Mouse (Mus musculus): ENCODE data around the gene Olfr56.
"Not testable (repeated sequence)": the region's sequence is repeated elsewhere in the genome, so short reads cannot be mapped to it uniquely, and the experiment has no call there.

Olfr56 gene

DNA sequence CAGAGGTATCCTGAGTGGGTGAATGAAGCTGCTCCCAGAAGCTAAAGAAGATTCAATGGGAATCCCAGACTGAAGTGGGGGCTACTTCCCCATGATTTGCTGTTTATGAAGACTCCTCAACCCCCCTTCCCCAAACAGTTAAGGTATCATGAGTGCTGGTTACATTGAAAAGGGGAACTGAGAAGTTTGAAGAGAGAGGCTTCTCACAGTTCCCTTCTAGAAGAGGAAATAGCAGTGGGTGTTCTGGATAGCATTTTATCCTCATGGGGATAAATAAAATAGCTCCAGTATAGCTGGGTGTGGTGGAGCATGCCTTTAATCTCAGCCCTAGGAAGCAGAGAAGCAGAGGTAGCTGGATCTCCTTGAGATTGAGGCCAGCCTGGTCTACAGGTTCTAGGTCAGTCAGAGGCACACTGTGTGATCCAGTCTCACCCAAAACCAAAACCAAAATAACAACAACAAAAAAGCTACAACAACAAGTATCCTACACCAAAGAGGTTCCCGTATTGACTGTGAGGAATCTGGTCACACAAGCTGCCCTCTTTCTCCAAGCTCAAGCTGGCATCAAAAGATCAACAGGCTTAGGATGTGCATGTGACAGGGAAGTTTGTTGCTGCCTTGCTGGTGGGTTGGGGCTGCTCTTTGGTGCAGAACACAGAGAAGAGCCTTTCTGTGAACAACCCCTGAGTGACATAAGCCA is at the start of gene Olfr56:
Gene Olfr56 (plus strand): TSS at position 650 of the 700 bp plus-strand sequence.
- DNase-seq: not testable (repeated sequence)

GRCm38 (mm10) chr11:48933422-48933821 is 45.3 kb upstream of the Olfr56 start:
- DNase-seq: not testable (repeated sequence)

GRCm38 (mm10) chr11:48933923-48934322 is 44.8 kb upstream of the Olfr56 start:
- DNase-seq: not testable (repeated sequence)

GRCm38 (mm10) chr11:48935291-48935690 is 43.4 kb upstream of the Olfr56 start:
- DNase-seq: not testable (repeated sequence)

DNA sequence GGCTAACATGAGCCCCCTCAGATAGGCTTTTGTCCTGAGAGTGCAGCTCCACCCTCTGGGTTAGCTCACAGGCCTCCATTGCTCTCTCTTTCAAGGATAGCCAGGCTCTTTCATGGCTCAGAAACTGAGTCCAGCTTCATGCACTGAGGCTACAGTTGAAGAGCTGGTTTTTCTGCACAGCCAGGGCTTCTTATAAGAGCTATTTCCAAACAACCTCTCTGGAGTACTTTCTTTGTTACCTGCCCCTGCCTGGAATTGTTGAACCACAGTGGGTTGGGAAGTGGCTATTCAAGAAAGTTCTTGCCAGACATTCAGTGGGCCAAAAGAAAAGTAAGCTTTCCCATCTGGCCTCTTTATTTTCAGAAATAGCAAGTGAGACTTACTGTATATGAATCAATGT is 39.4 kb upstream of the Olfr56 start:
- DNase-seq: not testable (repeated sequence)

DNA sequence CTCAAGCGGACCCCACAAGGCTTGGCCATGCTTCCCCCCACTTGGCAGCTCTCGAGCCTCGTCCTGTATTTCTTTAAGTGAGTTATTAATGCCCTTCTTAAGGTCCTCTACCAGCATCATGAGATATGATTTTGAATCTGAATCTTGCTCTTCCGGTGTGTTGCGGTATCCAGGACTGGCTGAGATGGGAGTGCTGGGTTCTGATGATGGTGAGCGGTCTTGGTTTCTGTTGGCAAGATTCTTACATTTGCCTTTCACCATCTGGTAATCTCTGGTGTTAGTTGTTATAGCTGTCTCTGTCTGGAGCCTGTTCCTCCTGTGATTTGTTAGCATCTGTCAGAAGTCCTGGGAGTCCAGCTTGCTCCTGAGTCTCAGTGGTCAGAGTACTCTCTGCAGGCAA is 32.6 kb upstream of the Olfr56 start, which contains the start of gene Psme2b:
Gene Psme2b (minus strand): TSS at position 101 of the 400 bp plus-strand sequence.
- not testable (repeated sequence) for DNase-seq

GRCm38 (mm10) chr11:48974686-48975085 is 4.0 kb upstream of the Olfr56 start:
- not testable (repeated sequence) for DNase-seq

DNA sequence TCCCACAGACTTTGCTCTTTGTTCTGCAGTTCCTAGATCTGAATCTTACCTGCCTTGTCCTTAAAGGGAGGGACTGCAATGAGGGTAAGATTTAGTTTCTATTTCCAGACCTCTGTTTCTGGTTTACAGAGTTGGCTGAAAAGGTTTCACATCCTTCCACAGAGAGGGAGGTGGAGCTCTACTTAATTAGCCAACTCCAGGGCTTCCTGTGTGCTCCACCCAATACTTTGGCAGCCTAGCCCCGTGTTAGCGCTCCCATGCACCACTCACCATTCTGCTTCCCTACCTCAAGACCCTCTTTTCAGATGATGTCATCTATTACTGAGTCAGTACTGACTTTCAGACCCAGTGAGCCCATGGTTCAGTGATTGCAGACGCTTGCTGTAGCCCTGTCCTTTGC is 562 bp downstream of the Olfr56 start, which contains the start of gene 9930111J21Rik1:
Gene 9930111J21Rik1 (minus strand): TSS at position 148 of the 400 bp plus-strand sequence.
- not testable (repeated sequence) for DNase-seq

DNA sequence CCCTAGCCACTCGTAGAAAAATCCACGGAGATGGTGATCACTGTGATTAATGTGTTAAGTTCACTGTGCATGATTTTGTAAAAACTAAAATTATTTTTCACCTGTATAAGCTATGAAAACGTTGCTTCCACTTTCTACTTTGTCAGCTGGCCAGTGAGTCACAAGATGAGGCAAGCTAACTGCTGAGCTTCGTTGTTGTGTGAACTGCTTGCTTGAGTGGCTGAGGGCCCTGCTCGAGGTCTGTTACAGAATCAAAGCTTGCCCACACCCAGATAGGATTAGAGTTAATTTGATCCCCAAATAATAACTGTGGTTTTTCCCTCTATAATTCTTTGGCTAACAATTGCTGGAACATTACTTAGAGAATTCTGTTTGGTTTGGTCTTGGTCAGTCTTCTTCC is 1.4 kb downstream of the Olfr56 start:
- not testable (repeated sequence) for DNase-seq

DNA sequence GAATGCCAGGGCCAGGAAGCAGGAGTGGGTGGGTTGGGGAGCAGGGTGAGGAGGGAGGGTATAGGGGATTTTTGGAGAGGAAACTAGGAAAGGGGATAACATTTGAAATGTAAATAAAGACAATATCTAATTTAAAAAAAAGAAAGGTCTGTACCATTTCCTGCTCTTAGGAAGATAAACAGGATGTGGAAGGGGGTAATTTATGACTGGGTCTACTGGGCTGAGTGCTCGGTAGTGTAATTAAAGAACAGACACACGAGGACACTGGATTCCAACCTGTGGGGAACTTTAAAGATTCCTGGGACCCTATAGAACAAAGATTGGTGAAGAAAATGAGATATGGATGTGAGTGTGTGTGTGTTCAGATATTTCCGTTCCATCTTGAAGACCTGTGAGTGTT is 4.2 kb downstream of the Olfr56 start:
- DNase-seq: not testable (repeated sequence)

- not testable (repeated sequence) for DNase-seq
These were observed 9.5 kb downstream of the Olfr56 start for GRCm38 (mm10) chr11:48988219-48988618.

GRCm38 (mm10) chr11:48989981-48990380 is 11.3 kb downstream of the Olfr56 start:
- DNase-seq: not testable (repeated sequence)

DNA sequence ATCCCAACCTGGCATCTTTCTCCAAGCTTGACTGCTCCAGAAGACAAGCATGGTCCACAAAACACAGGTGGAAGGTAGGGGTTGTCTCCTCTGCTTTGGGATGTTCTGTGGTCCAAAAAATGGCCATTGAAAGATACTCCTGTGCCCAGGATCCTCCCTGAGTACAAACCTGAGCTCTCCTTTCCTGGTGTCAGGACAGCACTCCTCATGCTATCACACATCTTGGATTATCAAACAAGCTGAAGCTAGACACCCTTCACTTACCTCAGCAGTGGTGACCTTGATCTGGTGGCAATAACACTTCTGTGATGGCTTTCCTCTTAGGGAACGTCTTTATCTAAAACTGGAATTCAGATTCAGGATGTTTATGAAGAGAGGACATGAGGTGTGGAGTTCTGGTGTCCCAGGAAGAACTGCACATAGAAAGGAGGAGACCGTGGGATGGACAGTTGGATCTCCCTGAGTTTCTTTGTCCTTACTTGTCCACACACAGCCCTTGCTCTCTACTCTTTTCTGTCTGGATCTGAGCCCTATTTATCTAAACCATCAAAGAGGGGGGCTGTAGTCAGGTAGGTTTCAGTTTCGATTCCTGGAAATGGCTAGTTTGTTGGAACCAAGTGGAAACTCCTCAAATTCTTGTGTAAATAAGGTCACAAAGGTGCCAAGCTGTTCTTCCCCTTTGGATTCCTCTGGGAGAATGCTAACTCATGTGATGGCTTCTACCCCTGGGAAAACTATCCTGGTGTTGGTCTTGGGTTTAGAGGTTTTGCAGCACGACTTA is 13.2 kb downstream of the Olfr56 start, which contains the start of gene Gm12185:
Gene Gm12185 (minus strand): TSS at position 487 of the 781 bp plus-strand sequence.
- peak; percentile 23 for DNase-seq

- not testable (repeated sequence) for DNase-seq
These were observed 14.6 kb downstream of the Olfr56 start for GRCm38 (mm10) chr11:48993296-48993695.

GRCm38 (mm10) chr11:48994018-48994417 is 15.3 kb downstream of the Olfr56 start, which contains the start of gene Tgtp1:
Gene Tgtp1, minus strand, starts transcription at chr11:48994172.
- DNase-seq: peak; percentile 19

DNA sequence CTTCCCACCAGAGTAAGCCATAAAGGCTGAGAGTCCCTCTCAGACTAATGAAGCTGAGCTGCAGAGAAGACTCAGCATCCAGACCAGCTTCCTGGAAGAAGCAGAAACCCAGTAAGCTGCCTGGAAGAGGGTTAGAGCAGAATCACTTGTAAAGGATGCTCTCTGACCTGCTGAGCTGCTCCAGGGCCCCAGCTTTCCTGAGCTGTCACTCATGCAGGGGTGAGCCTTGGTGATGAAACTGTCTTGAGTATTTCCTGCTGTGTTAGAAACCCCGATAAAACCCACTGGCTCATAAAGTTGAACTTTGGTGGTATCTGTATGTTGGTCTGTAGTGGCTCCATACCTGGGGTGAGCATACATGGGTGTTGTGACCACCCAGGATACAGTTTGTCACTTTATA is 21.7 kb downstream of the Olfr56 start:
- DNase-seq: not testable (repeated sequence)

- not testable (repeated sequence) for DNase-seq
These were observed 27.6 kb downstream of the Olfr56 start for GRCm38 (mm10) chr11:49006317-49006716.

GRCm38 (mm10) chr11:49006785-49007184 is 28.1 kb downstream of the Olfr56 start:
- not testable (repeated sequence) for DNase-seq

DNA sequence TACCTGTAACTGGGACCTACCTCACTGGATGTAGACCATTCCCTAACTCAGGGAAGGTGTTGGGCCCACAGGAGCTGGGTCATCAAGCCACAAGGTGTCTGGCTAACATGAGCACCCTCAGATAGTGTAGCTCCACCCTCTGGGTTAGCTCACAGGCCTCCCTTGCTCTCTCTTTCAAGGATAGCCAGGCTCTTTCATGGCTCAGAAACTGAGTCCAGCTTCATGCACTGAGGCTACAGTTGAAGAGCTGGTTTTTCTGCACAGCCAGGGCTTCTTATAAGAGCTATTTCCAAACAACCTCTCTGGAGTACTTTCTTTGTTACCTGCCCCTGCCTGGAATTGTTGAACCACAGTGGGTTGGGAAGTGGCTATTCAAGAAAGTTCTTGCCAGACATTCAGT is 33.4 kb downstream of the Olfr56 start:
- DNase-seq: not testable (repeated sequence)

DNA sequence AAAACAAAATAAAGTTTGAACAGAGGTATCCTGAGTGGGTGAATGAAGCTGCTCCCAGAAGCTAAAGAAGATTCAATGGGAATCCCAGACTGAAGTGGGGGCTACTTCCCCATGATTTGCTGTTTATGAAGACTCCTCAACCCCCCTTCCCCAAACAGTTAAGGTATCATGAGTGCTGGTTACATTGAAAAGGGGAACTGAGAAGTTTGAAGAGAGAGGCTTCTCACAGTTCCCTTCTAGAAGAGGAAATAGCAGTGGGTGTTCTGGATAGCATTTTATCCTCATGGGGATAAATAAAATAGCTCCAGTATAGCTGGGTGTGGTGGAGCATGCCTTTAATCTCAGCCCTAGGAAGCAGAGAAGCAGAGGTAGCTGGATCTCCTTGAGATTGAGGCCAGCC is 71.4 kb downstream of the Olfr56 start:
- not testable (repeated sequence) for DNase-seq

DNA sequence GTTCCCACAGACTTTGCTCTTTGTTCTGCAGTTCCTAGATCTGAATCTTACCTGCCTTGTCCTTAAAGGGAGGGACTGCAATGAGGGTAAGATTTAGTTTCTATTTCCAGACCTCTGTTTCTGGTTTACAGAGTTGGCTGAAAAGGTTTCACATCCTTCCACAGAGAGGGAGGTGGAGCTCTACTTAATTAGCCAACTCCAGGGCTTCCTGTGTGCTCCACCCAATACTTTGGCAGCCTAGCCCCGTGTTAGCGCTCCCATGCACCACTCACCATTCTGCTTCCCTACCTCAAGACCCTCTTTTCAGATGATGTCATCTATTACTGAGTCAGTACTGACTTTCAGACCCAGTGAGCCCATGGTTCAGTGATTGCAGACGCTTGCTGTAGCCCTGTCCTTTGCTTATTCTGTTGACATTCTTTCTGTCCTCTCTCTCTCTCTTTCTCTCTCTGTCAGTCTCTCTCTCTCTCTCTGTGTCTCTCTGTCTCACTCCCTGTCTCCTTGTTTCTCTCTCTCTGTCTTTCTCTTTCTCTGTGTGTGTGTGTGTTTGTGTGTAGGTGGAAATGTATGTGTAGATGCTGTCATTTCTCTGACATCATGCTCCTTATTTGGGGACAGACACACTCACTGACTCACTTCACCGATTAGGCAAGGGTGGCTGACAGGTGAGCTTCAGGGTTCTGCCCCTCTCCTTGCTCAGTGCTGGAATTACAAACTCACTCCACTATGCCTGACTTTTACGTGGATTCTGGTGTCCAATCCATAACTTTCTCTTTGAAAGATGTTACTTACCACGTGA is 72.6 kb downstream of the Olfr56 start, which contains the start of gene 9930111J21Rik2:
Gene 9930111J21Rik2 (minus strand): TSS at position 150 of the 799 bp plus-strand sequence.
- not testable (repeated sequence) for DNase-seq

DNA sequence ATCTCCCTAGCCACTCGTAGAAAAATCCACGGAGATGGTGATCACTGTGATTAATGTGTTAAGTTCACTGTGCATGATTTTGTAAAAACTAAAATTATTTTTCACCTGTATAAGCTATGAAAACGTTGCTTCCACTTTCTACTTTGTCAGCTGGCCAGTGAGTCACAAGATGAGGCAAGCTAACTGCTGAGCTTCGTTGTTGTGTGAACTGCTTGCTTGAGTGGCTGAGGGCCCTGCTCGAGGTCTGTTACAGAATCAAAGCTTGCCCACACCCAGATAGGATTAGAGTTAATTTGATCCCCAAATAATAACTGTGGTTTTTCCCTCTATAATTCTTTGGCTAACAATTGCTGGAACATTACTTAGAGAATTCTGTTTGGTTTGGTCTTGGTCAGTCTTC is 73.2 kb downstream of the Olfr56 start:
- not testable (repeated sequence) for DNase-seq

Data from lung, postnatal 36 days (tissue).